Comparison of ENCODE assay signal across 9 mouse cellular contexts in the genomic region with DNA sequence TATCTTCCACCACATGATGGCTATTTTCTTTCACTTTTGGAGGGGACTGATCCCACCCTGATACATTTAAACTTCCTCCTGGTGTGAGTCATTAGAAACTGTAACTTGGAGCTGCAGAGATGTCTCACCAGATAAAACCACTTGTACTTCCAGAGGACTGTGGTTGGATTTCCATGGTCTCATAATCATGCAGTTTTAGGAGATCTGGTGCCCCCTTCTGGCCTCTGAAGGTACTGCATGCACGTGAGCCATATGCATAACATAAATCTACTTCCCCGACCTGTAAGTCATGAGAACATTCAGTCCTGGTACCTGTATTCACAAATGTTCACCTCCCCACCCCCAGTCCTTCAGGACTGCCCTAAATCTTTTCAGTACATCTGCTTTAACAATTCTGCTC. TPM values are rescaled to one million over a fixed set of nuclear protein-coding genes. Genes with fewer than 3 reads are reported as not detected.
DNase-seq lines count a peak whose midpoint lies in the region; ATAC-seq and TF ChIP-seq lines count a peak whose summit lies in the region.
"Had no signal": no experiment of that assay in that cellular context is flagged by ENCODE, and none has a peak within 500 bp of the region (broad histone marks: within the 10 kb centered on the region; RNA-seq: fewer than 3 reads in every experiment).

No protein-coding gene starts in this region.

- no peaks in the 10 kb centered on the region for H3K79me2 ChIP-seq in MEL (ENCODE audit: control insufficient read depth, insufficient read depth, low read length, poor library complexity)

- WGBS in heart, embryonic 10.5 days: 53% methylated on average over 2 of the region's 2 CpGs

- H3K9ac ChIP-seq in MEL (ENCODE audit: control insufficient read depth, low read depth, low read length, poor library complexity, severe bottlenecking): no peak overlapping the region
- H3K9ac ChIP-seq: limb, embryonic 12.5 days had no signal

- H3K9me3 ChIP-seq in heart, embryonic 10.5 days: no peaks in the 10 kb centered on the region
- H3K9me3 ChIP-seq in MEL (replicated peaks; ENCODE audit: insufficient read depth, low read length): no peaks in the 10 kb centered on the region
- H3K9me3 ChIP-seq: limb, embryonic 12.5 days had no signal

- no peak for TF ChIP-seq POLR2A in MEL (IDR thresholded peaks at IDR 0.05; ENCODE audit: control insufficient read depth in 1 of 2, insufficient read depth in 1 of 2, low read depth in 1 of 2, low read length in 2 of 2, poor library complexity in 1 of 2)

- no peaks in the 10 kb centered on the region for H3K27me3 ChIP-seq in heart, embryonic 10.5 days (ENCODE audit: insufficient read depth, poor library complexity, severe bottlenecking)
- 0 out of 4 replicates have a peak, but pooled peaks cover 0 to 2% of the 10 kb centered on the region in 2 experiments for H3K27me3 ChIP-seq in MEL (ENCODE audit: control insufficient read depth in 1 of 2, insufficient read depth in 2 of 2, low read length in 2 of 2)

- intact Hi-C loops in heart, postnatal 14 days (cut with DNase I): no loop called here

- peak; percentile 71 for ATAC-seq in granulocyte monocyte progenitor cell, adult 5-6 weeks (replicated peaks; ENCODE audit: poor library complexity, severe bottlenecking)
- ATAC-seq in monocyte, adult 5-6 weeks (replicated peaks; ENCODE audit: insufficient number of reproducible peaks, low FRiP score, low TSS enrichment, poor library complexity, severe bottlenecking): no peak

- peak; percentile 11 to 12 for DNase-seq in heart, postnatal 14 days
- no peak for DNase-seq in heart, embryonic 10.5 days (ENCODE audit: low spot score)
- DNase-seq in 3T3-L1 (ENCODE audit: low read depth, low spot score) (peak; percentile 65), MEL (ENCODE audit: low read depth, low spot score) (peak; percentile 67)
- peak; percentile 57 for DNase-seq in testis, postnatal 10 days (ENCODE audit: low spot score)
- DNase-seq in layer of hippocampus, postnatal 14 days (ENCODE audit: low spot score in 2 of 2): no peak

- H3K4me1 ChIP-seq in heart, embryonic 10.5 days: no peaks in the 10 kb centered on the region
- H3K4me1 ChIP-seq in MEL (ENCODE audit: control insufficient read depth in 1 of 2, insufficient read depth in 2 of 2, low read length in 2 of 2): no peaks in the 10 kb centered on the region
- H3K4me1 ChIP-seq: limb, embryonic 12.5 days had no signal

- TF ChIP-seq EP300 in MEL (IDR thresholded peaks at IDR 0.05; ENCODE audit: low read depth in 1 of 2, low read length in 2 of 2): no peak

- no peak overlapping the region for H3K4me3 ChIP-seq in heart, embryonic 10.5 days
- H3K4me3 ChIP-seq in MEL (ENCODE audit: control insufficient read depth in 1 of 2, insufficient read depth in 1 of 2, low read depth in 2 of 2, low read length in 2 of 2): no peak overlapping the region
- H3K4me3 ChIP-seq: limb, embryonic 12.5 days had no signal

- TF ChIP-seq CTCF in MEL (IDR thresholded peaks at IDR 0.05 in 2 of 3, conservative IDR thresholded peaks at IDR 0.05 in 1 of 3; ENCODE audit: control insufficient read depth in 1 of 3, insufficient read depth in 1 of 3, low read depth in 2 of 3, low read length in 3 of 3, poor library complexity in 1 of 3, severe bottlenecking in 1 of 3): peak; percentile 66 to 92 (median 68)

- no peaks in the 10 kb centered on the region for H3K36me3 ChIP-seq in heart, embryonic 10.5 days
- no peaks in the 10 kb centered on the region for H3K36me3 ChIP-seq in MEL (ENCODE audit: control insufficient read depth in 1 of 2, insufficient read depth in 2 of 2, low read length in 2 of 2)
- H3K36me3 ChIP-seq: limb, embryonic 12.5 days had no signal

- no peak overlapping the region for H3K27ac ChIP-seq in heart, embryonic 10.5 days
- no peak overlapping the region for H3K27ac ChIP-seq in MEL (ENCODE audit: control insufficient read depth, low read depth, low read length)
- H3K27ac ChIP-seq: limb, embryonic 12.5 days had no signal

- peak; percentile 52 for TF ChIP-seq RAD21 in MEL (IDR thresholded peaks at IDR 0.05; ENCODE audit: low read depth, low read length)

TF ChIP-seq in MEL, 35 proteins besides CTCF, POLR2A, EP300 and RAD21:
- peak; percentile 27 for TF ChIP-seq ZC3H11A (IDR thresholded peaks at IDR 0.05; ENCODE audit: low read depth, low read length)
- TF ChIP-seq ETS1 (IDR thresholded peaks at IDR 0.05; ENCODE audit: low read depth, low read length): no peak
- TF ChIP-seq SMC3 (IDR thresholded peaks at IDR 0.05; ENCODE audit: low read depth, low read length): peak; percentile 53
- TF ChIP-seq POLR2AphosphoS5 (IDR thresholded peaks at IDR 0.05; ENCODE audit: borderline replicate concordance, low read depth, low read length): no peak
- TF ChIP-seq NRF1 (IDR thresholded peaks at IDR 0.05; ENCODE audit: insufficient read depth, low read depth, low read length, poor library complexity, severe bottlenecking): no peak
- TF ChIP-seq BHLHE40 (IDR thresholded peaks at IDR 0.05; ENCODE audit: borderline replicate concordance, low read depth, low read length): peak; percentile 87

RNA-seq across cellular contexts. Expression of gene 1700010I14Rik, which starts 54.6 kb away (rescaled TPM):
- under 1 TPM in 1 of 2 experiments, not detected in 1; 0.34 TPM for total RNA-seq in heart, postnatal 14 days (2021)
- 1.2 and 2.1 TPM in 2 replicates for polyA plus RNA-seq in heart, embryonic 10.5 days (2016; fragmentation: Nextera tagmentation; extraction: Ambion mirVana)
- 0.23 and 0.33 TPM in 2 replicates for total RNA-seq in MEL (2012; rRNA removed)
- polyA plus RNA-seq in MEL (2012; ENCODE audit: insufficient read depth in 1 of 2, insufficient read length in 2 of 2, low read depth in 1 of 2, low replicate concordance in 2 of 2, missing spikeins in 1 of 2): 1 to 10 TPM in 1 of 2 experiments, not detected in 1; 2.2 TPM
- 5.2 and 5.3 TPM in 2 replicates for total RNA-seq in granulocyte monocyte progenitor cell, adult 5-6 weeks (2014; fragmentation: Nextera tagmentation)
- 6.5 and 7.9 TPM in 2 replicates for total RNA-seq in granulocyte monocyte progenitor cell, adult 5-6 weeks (2017)
- 3.6 to 8.1 TPM (median 6.1 TPM) in 3 replicates for total RNA-seq in monocyte, adult 5-6 weeks (2017)
- total RNA-seq in layer of hippocampus, postnatal 14 days (2021): 1 to 10 TPM; 1.5 to 2.5 TPM

Comparison
In these comparisons a context has a peak if more than half of its experiments do, and no peak if none do; other contexts are left out.
1. DNase-seq: peak in heart, postnatal 14 days (2 of 2), 3T3-L1 (single experiment), MEL (single experiment) and testis, postnatal 10 days (single experiment); none in heart, embryonic 10.5 days (single experiment) and layer of hippocampus, postnatal 14 days (0 of 2).